Mouse (Mus musculus) midbrain, embryonic 12.5 days (tissue): ENCODE measurements around the gene Nos1. TPM values are rescaled to one million over a fixed set of nuclear protein-coding genes. Genes with fewer than 3 reads are reported as not detected.

Source experiments
- polyA plus RNA-seq: library from polyadenylated mRNA; unstranded; fragments of >200 nt; fragmentation: Nextera tagmentation; extraction: Ambion mirVana; gene quantifications from 2 replicates; pipeline ENCODE4 v1.2.1, GENCODE M21; 2016

The Nos1 gene
- polyA plus RNA-seq, 1 experiment from 2014 or later = 0.41 TPM

Other genes with a start within 250 kb of the Nos1 start
- 146 and 153 TPM in 2 replicates for gene Fbxo21, start 195.7 kb downstream of the Nos1 start, polyA plus RNA-seq
- 1.5 and 1.8 TPM in 2 replicates for gene Tesc, start 246.7 kb downstream of the Nos1 start, polyA plus RNA-seq